Mouse (Mus musculus) gastrocnemius, adult 2 months (tissue): ENCODE data around the gene A4gnt. TPM values are rescaled to one million over a fixed set of nuclear protein-coding genes. Genes with fewer than 3 reads are reported as not detected.
A peak's percentile ranks its signal among the peaks of the same experiment; 100 is the strongest.

ENCODE experiments used
- DNase-seq: peaks from one replicate; pipeline ENCODE4 v3.0.0; 2022
- H3K27ac ChIP-seq: fragments of 200-600 bp; 2 replicates; pipeline ENCODE4 v1.8.1; 2022; ENCODE audit warnings: mild to moderate bottlenecking
- H3K4me3 ChIP-seq: fragments of 200-600 bp; 2 replicates; pipeline ENCODE4 v1.8.1; 2022; ENCODE audit warnings: mild to moderate bottlenecking, moderate library complexity
- CTCF ChIP-seq: fragments of 200-600 bp; IDR thresholded peaks from 2 replicates; pipeline ENCODE4 v1.8.1; 2022; ENCODE audit warnings: antibody characterized with exemption, mild to moderate bottlenecking, moderate library complexity
- intact Hi-C: fragments of 180-260 bp; cut with DNase I; formaldehyde crosslinking; loops from one replicate; pipeline ENCODE4 v1.15.1; 2025
- total RNA-seq, 2 experiments: library from RNA; stranded (reverse); gene quantifications; 2 replicates each; pipeline ENCODE4 v1.2.3; 2021

The A4gnt gene
- total RNA-seq, 2 experiments from 2014 or later: not detected

DNA sequence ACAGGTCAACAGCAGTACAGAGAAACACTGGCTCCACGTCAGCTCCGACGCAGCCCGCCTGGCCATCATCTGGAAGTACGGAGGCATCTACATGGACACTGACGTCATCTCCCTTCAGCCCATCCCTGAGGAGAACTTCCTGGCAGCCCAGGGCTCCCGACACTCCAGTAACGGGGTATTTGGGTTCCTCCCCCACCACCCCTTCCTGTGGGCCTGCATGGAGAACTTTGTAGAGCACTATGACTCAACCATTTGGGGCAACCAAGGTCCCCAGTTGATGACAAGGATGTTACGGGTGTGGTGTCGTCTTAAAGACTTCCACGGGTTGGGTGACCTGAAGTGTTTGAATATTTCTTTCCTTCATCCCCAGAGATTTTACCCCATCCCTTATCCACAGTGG is 7.9 kb downstream of the A4gnt start:
- DNase-seq: no peak
- intact Hi-C loops: no loop called here
- Histone ChIP-seq H3K27ac (no peak overlapping the region), H3K4me3 (no peak overlapping the region)
- no peak for TF ChIP-seq CTCF

DNA sequence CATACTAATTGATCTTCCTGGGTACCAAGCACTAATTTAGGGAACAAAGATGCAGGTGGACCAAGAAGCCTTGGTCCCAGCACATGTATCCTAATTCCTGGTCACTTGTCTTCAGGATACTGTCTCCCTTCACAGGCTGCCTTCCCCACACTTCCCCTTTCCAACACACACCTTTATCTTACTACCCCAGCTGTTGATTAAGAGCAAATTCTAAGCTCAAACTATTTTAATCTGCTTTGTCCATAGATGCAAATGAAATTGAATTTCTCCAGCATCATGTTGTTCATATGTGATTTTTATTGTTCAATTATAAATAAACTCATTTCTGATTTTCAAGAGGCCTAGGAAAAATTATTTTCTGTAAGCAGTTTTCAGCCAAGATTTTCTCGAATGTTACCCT is 9.7 kb downstream of the A4gnt start:
- Histone ChIP-seq H3K4me3 (no peak overlapping the region), H3K27ac (no peak overlapping the region)
- no peak for DNase-seq
- TF ChIP-seq CTCF: no peak
- intact Hi-C loops: no loop called here

- no peak overlapping the region for H3K4me3 ChIP-seq
- H3K27ac ChIP-seq: no peak overlapping the region
- no peak for TF ChIP-seq CTCF
- intact Hi-C loops: no loop called here
- no peak for DNase-seq
These were observed 10.7 kb downstream of the A4gnt start for GRCm38 (mm10) chr9:99622966-99623365.

- Histone ChIP-seq H3K27ac (no peak overlapping the region), H3K4me3 (no peak overlapping the region)
- TF ChIP-seq CTCF: no peak
- intact Hi-C loops: no loop called here
- DNase-seq: peak; percentile 31
These were observed 11.8 kb downstream of the A4gnt start for GRCm38 (mm10) chr9:99624117-99624516.

DNA sequence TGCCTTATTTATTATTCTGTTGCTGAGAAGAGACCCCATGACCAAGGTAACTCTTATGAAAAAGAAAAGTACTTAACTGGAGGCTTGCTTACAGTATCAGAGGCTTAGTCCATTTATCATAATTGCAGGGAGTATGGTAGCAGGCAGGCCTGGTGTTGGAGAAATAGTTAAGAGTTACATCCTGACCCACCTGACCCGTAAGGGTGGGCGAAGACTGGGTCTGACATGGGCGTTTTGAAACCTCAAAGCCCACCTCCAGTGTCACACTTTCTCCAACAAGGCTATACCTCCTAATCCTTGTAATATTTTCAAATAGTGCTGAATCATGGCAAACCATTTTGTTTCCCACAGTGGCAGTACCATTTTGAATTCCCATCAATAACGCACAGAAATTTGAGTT is 16.3 kb downstream of the A4gnt start:
- intact Hi-C loops: no loop called here
- H3K27ac ChIP-seq: peak overlapping the region; percentile 88

DNA sequence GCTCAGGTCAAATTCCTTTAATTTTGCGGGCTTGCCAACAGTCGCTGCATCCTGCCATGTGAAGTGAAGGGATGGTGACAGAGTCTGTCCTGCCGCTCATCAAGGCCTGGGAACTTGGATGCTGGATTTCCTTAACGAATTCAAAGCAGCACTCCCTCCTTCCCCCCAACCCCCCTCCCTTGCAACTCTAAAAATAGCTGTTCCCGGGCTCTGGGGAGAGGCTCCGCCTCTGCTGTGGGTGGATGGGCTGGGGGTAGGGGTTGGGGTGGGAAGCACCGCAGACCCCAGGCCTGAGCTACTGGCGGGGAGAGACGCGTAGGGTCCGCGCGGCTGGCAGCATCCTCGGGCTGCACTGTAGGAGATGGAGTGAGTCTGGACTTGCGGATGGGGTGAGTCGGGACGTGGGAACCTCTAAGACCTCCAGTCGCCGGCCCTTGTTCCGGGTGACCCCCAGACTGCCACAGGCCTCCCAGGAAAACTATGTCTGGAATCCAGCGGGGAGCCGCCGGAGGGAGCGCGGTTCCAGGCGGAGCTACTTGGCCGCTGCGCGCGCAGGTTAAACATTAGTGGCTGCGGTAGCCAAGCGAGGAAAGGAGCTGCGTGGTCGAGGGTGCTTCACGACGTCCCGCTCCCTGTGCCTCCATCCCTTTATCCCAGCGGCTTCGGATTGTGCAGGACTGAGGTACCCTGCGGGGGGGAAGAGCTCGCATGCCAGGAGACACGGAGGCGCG is 17.1 kb downstream of the A4gnt start, which contains the start of gene Dzip1l:
Gene Dzip1l (plus strand): TSS at position 216 of the 731 bp plus-strand sequence.
- intact Hi-C loops: no loop called here
- TF ChIP-seq CTCF: no peak

More for the DNA sequence above, 16.3 kb downstream of the A4gnt start:
- no peak for TF ChIP-seq CTCF
- DNase-seq: no peak
- no peak overlapping the region; the same call in 1 of the 2 replicates for H3K4me3 ChIP-seq

DNA sequence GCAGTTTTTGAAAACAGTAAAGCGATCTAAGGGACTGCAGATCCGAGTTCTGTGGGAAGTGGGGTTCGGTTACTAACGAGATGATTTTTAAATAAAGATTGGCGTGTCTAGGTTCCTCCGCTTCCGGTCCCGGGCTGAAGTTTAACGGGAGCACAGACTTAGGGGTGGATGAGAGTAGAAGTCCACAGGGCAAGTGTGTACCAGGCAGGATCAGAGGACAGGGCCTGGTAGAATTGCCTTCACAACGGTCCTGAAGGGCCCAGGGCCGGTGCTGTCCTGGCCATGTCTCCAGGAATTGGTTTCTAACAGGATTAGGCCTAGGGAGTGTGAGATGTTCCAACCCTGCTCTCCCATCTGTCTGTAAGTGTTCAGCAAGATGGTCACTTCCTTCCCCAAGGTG is 17.8 kb downstream of the A4gnt start:
- intact Hi-C loops: no loop called here
- TF ChIP-seq CTCF: no peak
- Histone ChIP-seq H3K4me3 (peak overlapping the region; percentile 89), H3K27ac (peak overlapping the region; percentile 88)
- peak; percentile 37 for DNase-seq

More for the DNA sequence above, 17.1 kb downstream of the A4gnt start, which contains the start of gene Dzip1l:
- Histone ChIP-seq H3K4me3 (peak within 1 kb of the TSS; percentile 89), H3K27ac (peak within 1 kb of the TSS; percentile 88)
- DNase-seq: peak; percentile 72

DNA sequence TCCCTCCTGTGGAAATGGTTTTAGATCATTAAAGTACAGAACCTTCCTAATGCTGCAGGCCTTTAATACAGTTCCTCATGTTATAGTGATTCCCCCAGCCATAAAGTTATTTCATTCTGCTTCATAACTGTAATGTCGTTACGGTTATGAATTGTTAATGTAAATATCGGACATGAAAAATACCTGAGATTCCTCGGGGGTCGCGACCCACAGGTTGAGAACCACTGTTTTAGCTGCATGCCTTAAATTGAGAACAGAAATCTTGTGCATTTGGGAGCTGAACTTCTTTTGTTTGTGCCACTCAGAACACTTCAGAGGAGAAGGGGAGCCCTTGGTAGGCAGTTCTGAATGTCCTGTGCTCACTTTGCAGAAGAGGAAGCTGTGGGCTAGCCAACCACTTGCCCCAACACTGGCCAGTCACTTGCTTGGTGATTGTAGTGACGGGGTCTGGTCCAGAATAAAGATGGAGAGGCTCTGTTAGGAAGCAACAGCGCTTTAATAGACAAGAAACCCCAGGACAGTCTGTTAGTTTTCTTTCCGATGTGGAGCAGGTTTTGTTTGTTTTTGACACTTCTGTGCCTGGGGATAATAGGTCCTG is 18.3 kb downstream of the A4gnt start:
- intact Hi-C loops: no loop called here
- Histone ChIP-seq H3K4me3 (peak overlapping the region; percentile 89), H3K27ac (peak overlapping the region; percentile 88)
- no peak for TF ChIP-seq CTCF
- DNase-seq: no peak

DNA sequence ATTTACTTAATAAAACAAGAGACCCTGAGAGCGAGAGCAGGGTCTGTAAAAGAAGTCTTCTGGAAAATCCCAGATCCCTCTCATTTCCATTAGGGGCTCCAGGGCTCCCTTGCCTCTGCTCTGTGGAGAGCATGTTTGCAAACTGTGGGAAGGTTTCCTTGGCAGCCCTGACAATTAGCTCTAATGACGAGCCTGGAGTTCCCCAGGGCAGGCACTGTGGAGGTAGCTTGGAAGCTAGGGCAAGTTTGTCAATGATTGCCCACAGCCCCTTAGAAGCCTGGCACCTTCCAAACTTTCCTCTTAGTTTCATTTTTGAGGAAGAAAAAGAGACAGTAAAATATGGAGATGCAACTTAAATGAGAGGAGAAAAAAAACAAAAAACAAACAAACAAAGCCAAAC is 19.5 kb downstream of the A4gnt start:
- TF ChIP-seq CTCF: no peak

DNA sequence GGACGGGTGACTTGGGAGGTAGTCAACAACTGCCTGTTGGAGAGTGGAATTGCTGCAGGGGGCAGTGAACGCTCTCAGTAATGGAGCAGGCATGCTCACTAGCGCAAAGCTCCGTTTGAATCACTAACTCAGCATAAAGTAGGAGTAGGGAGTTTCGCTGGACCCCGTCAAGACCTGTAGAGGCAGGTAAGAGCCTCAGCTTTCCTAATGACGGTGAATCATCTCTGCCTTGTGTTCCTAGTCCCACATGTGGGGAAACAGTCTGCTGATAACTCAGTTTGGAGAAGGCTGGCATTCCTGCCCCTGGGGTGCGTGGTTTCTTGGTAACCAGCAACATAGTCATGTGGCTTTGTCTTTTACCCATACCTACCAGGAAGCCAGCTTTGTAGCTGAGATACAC is 20.0 kb downstream of the A4gnt start:
- intact Hi-C loops: no loop called here
- DNase-seq: no peak
- Histone ChIP-seq H3K27ac (no peak overlapping the region), H3K4me3 (peak overlapping the region; percentile 29; the same call in 1 of the 2 replicates)
- no peak for TF ChIP-seq CTCF

More for the DNA sequence above, 19.5 kb downstream of the A4gnt start:
- Histone ChIP-seq H3K27ac (no peak overlapping the region), H3K4me3 (peak overlapping the region; percentile 29; the same call in 1 of the 2 replicates)
- intact Hi-C loops: no loop called here
- DNase-seq: no peak

GRCm38 (mm10) chr9:99636776-99637175 is 24.5 kb downstream of the A4gnt start:
- Histone ChIP-seq H3K27ac (no peak overlapping the region), H3K4me3 (no peak overlapping the region)
- no peak for TF ChIP-seq CTCF
- no peak for DNase-seq
- intact Hi-C loops: no loop called here

- TF ChIP-seq CTCF: no peak
- intact Hi-C loops: no loop called here
These were observed 24.9 kb downstream of the A4gnt start for GRCm38 (mm10) chr9:99637227-99637626.

DNA sequence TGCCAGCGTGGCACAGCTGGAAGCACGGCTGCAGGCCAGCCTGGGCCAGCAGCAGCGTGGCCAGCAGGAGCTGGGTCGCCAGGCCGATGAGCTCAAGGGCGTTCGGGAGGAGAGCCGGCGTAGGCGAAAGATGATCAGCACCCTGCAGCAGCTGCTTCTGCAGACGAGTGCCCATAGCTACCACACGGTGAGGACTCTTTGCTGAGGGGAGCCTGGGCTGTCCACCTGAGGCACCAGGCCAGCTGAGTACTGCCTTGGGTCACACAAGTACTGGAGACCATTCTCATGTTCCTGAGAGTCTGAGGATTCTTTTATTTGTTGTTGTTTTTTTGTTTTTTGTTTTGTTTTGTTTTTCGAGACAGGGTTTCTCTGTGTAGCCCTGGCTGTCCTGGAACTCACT is 25.4 kb downstream of the A4gnt start:
- Histone ChIP-seq H3K4me3 (no peak overlapping the region), H3K27ac (no peak overlapping the region)
- peak; percentile 53 for DNase-seq
- no peak for TF ChIP-seq CTCF
- intact Hi-C loops: no loop called here

More at GRCm38 (mm10) chr9:99637227-99637626, 24.9 kb downstream of the A4gnt start:
- no peak for DNase-seq
- no peak overlapping the region for H3K27ac ChIP-seq
- no peak overlapping the region for H3K4me3 ChIP-seq
